Mouse (Mus musculus): ENCODE results near the gene Col5a1. TPM values are rescaled to one million over a fixed set of nuclear protein-coding genes. Genes with fewer than 3 reads are reported as not detected.

Gene Col5a1
- polyA plus RNA-seq, 1 experiment = 37.9 TPM

- Histone ChIP-seq H3K27me3 (ENCODE audit: control insufficient read depth, insufficient read depth, insufficient read length) (no peaks in the 10 kb centered on the region), H3ac (ENCODE audit: control insufficient read depth, insufficient read length, low read depth) (no peak overlapping the region), H3K36me3 (ENCODE audit: control insufficient read depth, insufficient read depth) (peaks cover 69% of the 10 kb centered on the region), H3K79me2 (ENCODE audit: control insufficient read depth, insufficient read depth) (peaks cover 100% of the 10 kb centered on the region), H3K4me3 (ENCODE audit: insufficient read depth, poor library complexity, severe bottlenecking) (no peak overlapping the region), H3K79me3 (ENCODE audit: low read depth) (peaks cover 97% of the 10 kb centered on the region)
- no peak for TF ChIP-seq CTCF (IDR thresholded peaks at IDR 0.05; ENCODE audit: control insufficient read depth, insufficient read depth, insufficient read length)
- TF ChIP-seq MAX (IDR thresholded peaks at IDR 0.05) = no peak
- TF ChIP-seq USF1 (IDR thresholded peaks at IDR 0.05; ENCODE audit: low read depth) = no peak
- no peak for TF ChIP-seq MYOD1 (IDR thresholded peaks at IDR 0.05; ENCODE audit: control insufficient read depth, insufficient read length, low read depth)
- no peak for TF ChIP-seq MYOG (IDR thresholded peaks at IDR 0.05; ENCODE audit: control insufficient read depth, extremely low read depth, insufficient read length)
- TF ChIP-seq CEBPB (IDR thresholded peaks at IDR 0.05; ENCODE audit: low read depth) = no peak
- no peak for TF ChIP-seq FOSL1 (IDR thresholded peaks at IDR 0.05; ENCODE audit: insufficient read depth, low read length, poor library complexity, severe bottlenecking)
Measured at GRCm38 (mm10) chr2:27894986-27895385, 8.8 kb downstream of the Col5a1 start.

GRCm38 (mm10) chr2:27895648-27896047 is 9.4 kb downstream of the Col5a1 start:
- no peaks in the 10 kb centered on the region for H3K27me3 ChIP-seq (ENCODE audit: control insufficient read depth, insufficient read depth, insufficient read length)
- H3ac ChIP-seq (ENCODE audit: control insufficient read depth, insufficient read length, low read depth) = no peak overlapping the region
- TF ChIP-seq MYOG (IDR thresholded peaks at IDR 0.05; ENCODE audit: control insufficient read depth, extremely low read depth, insufficient read length) = no peak
- TF ChIP-seq CTCF (IDR thresholded peaks at IDR 0.05; ENCODE audit: control insufficient read depth, insufficient read depth, insufficient read length) = no peak
- TF ChIP-seq FOSL1 (IDR thresholded peaks at IDR 0.05; ENCODE audit: insufficient read depth, low read length, poor library complexity, severe bottlenecking) = no peak
- H3K79me2 ChIP-seq (ENCODE audit: control insufficient read depth, insufficient read depth) = peaks cover 100% of the 10 kb centered on the region
- H3K36me3 ChIP-seq (ENCODE audit: control insufficient read depth, insufficient read depth) = peaks cover 69% of the 10 kb centered on the region
- peaks cover 97% of the 10 kb centered on the region for H3K79me3 ChIP-seq (ENCODE audit: low read depth)
- no peak overlapping the region for H3K4me3 ChIP-seq (ENCODE audit: insufficient read depth, poor library complexity, severe bottlenecking)

GRCm38 (mm10) chr2:27897161-27897560 is 10.9 kb downstream of the Col5a1 start:
- H3ac ChIP-seq (ENCODE audit: control insufficient read depth, insufficient read length, low read depth) = no peak overlapping the region
- H3K79me2 ChIP-seq (ENCODE audit: control insufficient read depth, insufficient read depth) = peaks cover 100% of the 10 kb centered on the region
- H3K27me3 ChIP-seq (ENCODE audit: control insufficient read depth, insufficient read depth, insufficient read length) = no peaks in the 10 kb centered on the region
- H3K4me3 ChIP-seq (ENCODE audit: insufficient read depth, poor library complexity, severe bottlenecking) = no peak overlapping the region
- peaks cover 72% of the 10 kb centered on the region for H3K36me3 ChIP-seq (ENCODE audit: control insufficient read depth, insufficient read depth)
- TF ChIP-seq MYOG (IDR thresholded peaks at IDR 0.05; ENCODE audit: control insufficient read depth, extremely low read depth, insufficient read length) = no peak
- TF ChIP-seq MAX (IDR thresholded peaks at IDR 0.05) = no peak
- TF ChIP-seq MYOD1 (IDR thresholded peaks at IDR 0.05; ENCODE audit: control insufficient read depth, insufficient read length, low read depth) = no peak
- no peak for TF ChIP-seq CEBPB (IDR thresholded peaks at IDR 0.05; ENCODE audit: low read depth)
- no peak for TF ChIP-seq FOSL1 (IDR thresholded peaks at IDR 0.05; ENCODE audit: insufficient read depth, low read length, poor library complexity, severe bottlenecking)
- no peak for TF ChIP-seq USF1 (IDR thresholded peaks at IDR 0.05; ENCODE audit: low read depth)
- TF ChIP-seq CTCF (IDR thresholded peaks at IDR 0.05; ENCODE audit: control insufficient read depth, insufficient read depth, insufficient read length) = no peak
- peaks cover 98% of the 10 kb centered on the region for H3K79me3 ChIP-seq (ENCODE audit: low read depth)

- H3K79me2 ChIP-seq (ENCODE audit: control insufficient read depth, insufficient read depth) = peaks cover 100% of the 10 kb centered on the region
- TF ChIP-seq MAX (IDR thresholded peaks at IDR 0.05) (no peak), CTCF (IDR thresholded peaks at IDR 0.05; ENCODE audit: control insufficient read depth, insufficient read depth, insufficient read length) (peak; percentile 28), FOSL1 (IDR thresholded peaks at IDR 0.05; ENCODE audit: insufficient read depth, low read length, poor library complexity, severe bottlenecking) (no peak)
- H3K27me3 ChIP-seq (ENCODE audit: control insufficient read depth, insufficient read depth, insufficient read length) = no peaks in the 10 kb centered on the region
- H3K4me3 ChIP-seq (ENCODE audit: insufficient read depth, poor library complexity, severe bottlenecking) = no peak overlapping the region
- H3ac ChIP-seq (ENCODE audit: control insufficient read depth, insufficient read length, low read depth) = no peak overlapping the region
- H3K36me3 ChIP-seq (ENCODE audit: control insufficient read depth, insufficient read depth) = peaks cover 64% of the 10 kb centered on the region
- H3K79me3 ChIP-seq (ENCODE audit: low read depth) = peaks cover 97% of the 10 kb centered on the region
Measured at GRCm38 (mm10) chr2:27899894-27900293, 13.7 kb downstream of the Col5a1 start.

GRCm38 (mm10) chr2:27901076-27901475 is 14.9 kb downstream of the Col5a1 start:
- H3K79me3 ChIP-seq (ENCODE audit: low read depth) = peaks cover 96% of the 10 kb centered on the region
- H3K36me3 ChIP-seq (ENCODE audit: control insufficient read depth, insufficient read depth) = peaks cover 59% of the 10 kb centered on the region
- H3K79me2 ChIP-seq (ENCODE audit: control insufficient read depth, insufficient read depth) = peaks cover 100% of the 10 kb centered on the region
- no peak overlapping the region for H3ac ChIP-seq (ENCODE audit: control insufficient read depth, insufficient read length, low read depth)
- no peak for TF ChIP-seq MAX (IDR thresholded peaks at IDR 0.05)
- no peak for TF ChIP-seq FOSL1 (IDR thresholded peaks at IDR 0.05; ENCODE audit: insufficient read depth, low read length, poor library complexity, severe bottlenecking)
- TF ChIP-seq MYOG (IDR thresholded peaks at IDR 0.05; ENCODE audit: control insufficient read depth, extremely low read depth, insufficient read length) = no peak
- no peak for TF ChIP-seq CEBPB (IDR thresholded peaks at IDR 0.05; ENCODE audit: low read depth)
- TF ChIP-seq MYOD1 (IDR thresholded peaks at IDR 0.05; ENCODE audit: control insufficient read depth, insufficient read length, low read depth) = no peak
- TF ChIP-seq USF1 (IDR thresholded peaks at IDR 0.05; ENCODE audit: low read depth) = no peak
- TF ChIP-seq CTCF (IDR thresholded peaks at IDR 0.05; ENCODE audit: control insufficient read depth, insufficient read depth, insufficient read length) = no peak
- H3K4me3 ChIP-seq (ENCODE audit: insufficient read depth, poor library complexity, severe bottlenecking) = no peak overlapping the region
- H3K27me3 ChIP-seq (ENCODE audit: control insufficient read depth, insufficient read depth, insufficient read length) = no peaks in the 10 kb centered on the region

GRCm38 (mm10) chr2:27901525-27902245 is 15.5 kb downstream of the Col5a1 start:
- TF ChIP-seq CTCF (IDR thresholded peaks at IDR 0.05; ENCODE audit: control insufficient read depth, insufficient read depth, insufficient read length) = no peak
- TF ChIP-seq MAX (IDR thresholded peaks at IDR 0.05) = no peak
- no peak for TF ChIP-seq MYOG (IDR thresholded peaks at IDR 0.05; ENCODE audit: control insufficient read depth, extremely low read depth, insufficient read length)
- TF ChIP-seq FOSL1 (IDR thresholded peaks at IDR 0.05; ENCODE audit: insufficient read depth, low read length, poor library complexity, severe bottlenecking) = no peak
- TF ChIP-seq CEBPB (IDR thresholded peaks at IDR 0.05; ENCODE audit: low read depth) = no peak
- no peak for TF ChIP-seq USF1 (IDR thresholded peaks at IDR 0.05; ENCODE audit: low read depth)
- TF ChIP-seq MYOD1 (IDR thresholded peaks at IDR 0.05; ENCODE audit: control insufficient read depth, insufficient read length, low read depth) = no peak
- Histone ChIP-seq H3K79me3 (ENCODE audit: low read depth) (peaks cover 94% of the 10 kb centered on the region), H3K27me3 (ENCODE audit: control insufficient read depth, insufficient read depth, insufficient read length) (no peaks in the 10 kb centered on the region), H3K36me3 (ENCODE audit: control insufficient read depth, insufficient read depth) (peaks cover 57% of the 10 kb centered on the region), H3ac (ENCODE audit: control insufficient read depth, insufficient read length, low read depth) (no peak overlapping the region), H3K4me3 (ENCODE audit: insufficient read depth, poor library complexity, severe bottlenecking) (no peak overlapping the region), H3K79me2 (ENCODE audit: control insufficient read depth, insufficient read depth) (peaks cover 100% of the 10 kb centered on the region)

Data from C2C12 (cell line).